Mouse (Mus musculus) forebrain, embryonic 11.5 days (tissue): Measurements from ENCODE around the gene Cep57l1. TPM values are rescaled to one million over a fixed set of nuclear protein-coding genes. Genes with fewer than 3 reads are reported as not detected.
A peak's percentile ranks its signal among the peaks of the same experiment; 100 is the strongest.

Experiments
- ATAC-seq: fragments of 200-750 bp; cut with Nextera tagmentation; replicated peaks from 2 replicates; pipeline ENCODE4 v1.8.0; 2017; ENCODE audit warnings: moderate TSS enrichment; ENCODE audit not compliant: low FRiP score
- DNase-seq: peaks from one replicate; pipeline ENCODE4 v3.0.0-alpha.2; 2017; ENCODE audit warnings: low spot score
- H3K27ac ChIP-seq: fragments of 300-500 bp; sonication (generic); 2 replicates; pipeline ENCODE4 v1.5.1; 2014; ENCODE audit warnings: low read depth, low read length
- H3K27me3 ChIP-seq: fragments of 300-500 bp; sonication (generic); 2 replicates; pipeline ENCODE4 v1.6.1; 2014; ENCODE audit warnings: mild to moderate bottlenecking, low read length, mixed read lengths; ENCODE audit not compliant: control insufficient read depth, insufficient read depth
- H3K36me3 ChIP-seq: fragments of 300-500 bp; sonication (generic); 2 replicates; pipeline ENCODE4 v1.6.1; 2014; ENCODE audit warnings: mild to moderate bottlenecking, low read length, moderate library complexity, mixed read lengths; ENCODE audit not compliant: control insufficient read depth, insufficient read depth
- H3K4me1 ChIP-seq: fragments of 300-500 bp; sonication (generic); replicated peaks from 2 replicates; pipeline ENCODE4 v1.6.1; 2014; ENCODE audit warnings: low read length, mixed read lengths; ENCODE audit not compliant: control insufficient read depth, insufficient read depth
- H3K4me2 ChIP-seq: fragments of 300-500 bp; sonication (generic); 2 replicates; pipeline ENCODE4 v1.6.1; 2014; ENCODE audit warnings: low read depth, mild to moderate bottlenecking, low read length, moderate library complexity, mixed read lengths; ENCODE audit not compliant: severe bottlenecking
- H3K4me3 ChIP-seq: fragments of 300-500 bp; sonication (generic); 2 replicates; pipeline ENCODE4 v1.5.1; 2014; ENCODE audit warnings: low read depth, low read length
- H3K9ac ChIP-seq: fragments of 300-500 bp; sonication (generic); 2 replicates; pipeline ENCODE4 v1.6.1; 2014; ENCODE audit warnings: low read length
- H3K9me3 ChIP-seq: fragments of 300-500 bp; sonication (generic); 2 replicates; pipeline ENCODE4 v1.6.1; 2016; ENCODE audit warnings: low read length, mixed read lengths; ENCODE audit not compliant: control insufficient read depth
- WGBS: fragments of 180-500 bp; shearing (Covaris S2); extraction: QIAGEN DNeasy Blood & Tissue Kit; methylation state at CpG from one replicate; pipeline ENCODE4 v1.1.7; 2014; 5-methylcytosine and 5-hydroxymethylcytosine counted together
- polyA plus RNA-seq: library from polyadenylated mRNA; unstranded; fragments of >200 nt; fragmentation: Nextera tagmentation; extraction: Ambion mirVana; gene quantifications from 2 replicates; pipeline ENCODE4 v1.2.1, GENCODE M21; 2014

Cep57l1 gene
- polyA plus RNA-seq, 1 experiment from 2014 or later, result 25.8 TPM

DNA sequence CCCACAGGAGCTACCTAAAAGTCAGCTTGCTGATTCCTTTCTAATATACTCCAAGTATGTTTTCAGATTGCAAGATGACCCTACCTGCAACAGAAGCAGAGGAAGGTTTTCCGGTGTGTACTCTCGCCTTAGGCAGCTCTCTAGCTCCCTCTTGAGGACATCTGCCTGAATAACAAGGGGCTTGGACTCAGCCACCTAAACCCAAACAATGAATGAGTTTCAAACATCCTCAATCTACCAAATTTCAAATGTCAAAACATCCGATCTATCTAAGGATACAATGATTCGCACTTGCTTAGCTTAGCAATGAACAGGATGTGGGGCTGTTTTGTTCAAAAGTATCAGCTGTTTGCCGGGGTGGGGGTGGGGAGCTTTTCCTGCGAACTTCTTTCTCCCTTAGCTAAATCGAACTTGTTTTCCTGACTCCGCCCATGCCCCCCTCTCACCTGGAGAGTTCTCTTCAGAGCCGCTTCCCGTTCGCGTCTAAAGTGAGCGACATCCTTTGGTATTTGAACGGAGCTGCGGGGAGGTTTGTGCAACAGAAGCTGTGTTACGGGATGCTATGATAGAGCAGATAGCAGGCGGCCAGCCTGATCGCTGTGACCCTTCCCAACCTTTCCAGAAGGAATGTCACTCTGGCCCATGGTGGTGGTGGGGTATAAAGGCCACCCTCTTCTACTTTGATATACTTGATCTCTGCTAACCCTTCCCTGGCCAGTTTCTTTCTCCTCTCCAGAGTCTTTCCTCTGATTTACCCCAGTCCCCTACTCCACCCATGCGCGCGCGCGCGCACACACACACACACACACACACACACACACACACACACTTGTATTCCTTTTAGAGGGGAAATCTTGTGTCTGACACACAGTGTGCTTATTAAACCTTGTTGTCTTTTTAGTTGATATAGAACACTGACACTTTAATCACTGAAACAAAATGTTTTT lies 119.5 kb downstream of the Cep57l1 start:
- H3K4me3 ChIP-seq, result peak overlapping the region; percentile 37
- 21% methylated on average over 24 of the region's 24 CpGs for WGBS
- DNase-seq (peak; percentile 76), ATAC-seq (0 out of 2 replicates have a peak, but pooled peaks have one; percentile 49)
- no peaks in the 10 kb centered on the region for H3K27me3 ChIP-seq
- H3K4me2 ChIP-seq, result peak overlapping the region; percentile 64
- no peaks in the 10 kb centered on the region for H3K36me3 ChIP-seq
- H3K27ac ChIP-seq, result no peak overlapping the region
- no peaks in the 10 kb centered on the region for H3K4me1 ChIP-seq
- H3K9me3 ChIP-seq, result no peaks in the 10 kb centered on the region
- H3K9ac ChIP-seq, result peak overlapping the region; percentile 50; the same call in 1 of the 2 replicates

GRCm38 (mm10) chr10:41684548-41684996 lies 125.1 kb downstream of the Cep57l1 start:
- WGBS, result 5% methylated on average over 21 of the region's 21 CpGs
- H3K27ac ChIP-seq, result no peak overlapping the region
- no peak overlapping the region for H3K4me3 ChIP-seq
- H3K9me3 ChIP-seq, result no peaks in the 10 kb centered on the region
- H3K4me1 ChIP-seq, result no peaks in the 10 kb centered on the region
- DNase-seq (no peak), ATAC-seq (no peak)
- no peak overlapping the region for H3K4me2 ChIP-seq
- no peak overlapping the region for H3K9ac ChIP-seq
- H3K27me3 ChIP-seq, result peaks cover 3% of the 10 kb centered on the region
- no peaks in the 10 kb centered on the region for H3K36me3 ChIP-seq

DNA sequence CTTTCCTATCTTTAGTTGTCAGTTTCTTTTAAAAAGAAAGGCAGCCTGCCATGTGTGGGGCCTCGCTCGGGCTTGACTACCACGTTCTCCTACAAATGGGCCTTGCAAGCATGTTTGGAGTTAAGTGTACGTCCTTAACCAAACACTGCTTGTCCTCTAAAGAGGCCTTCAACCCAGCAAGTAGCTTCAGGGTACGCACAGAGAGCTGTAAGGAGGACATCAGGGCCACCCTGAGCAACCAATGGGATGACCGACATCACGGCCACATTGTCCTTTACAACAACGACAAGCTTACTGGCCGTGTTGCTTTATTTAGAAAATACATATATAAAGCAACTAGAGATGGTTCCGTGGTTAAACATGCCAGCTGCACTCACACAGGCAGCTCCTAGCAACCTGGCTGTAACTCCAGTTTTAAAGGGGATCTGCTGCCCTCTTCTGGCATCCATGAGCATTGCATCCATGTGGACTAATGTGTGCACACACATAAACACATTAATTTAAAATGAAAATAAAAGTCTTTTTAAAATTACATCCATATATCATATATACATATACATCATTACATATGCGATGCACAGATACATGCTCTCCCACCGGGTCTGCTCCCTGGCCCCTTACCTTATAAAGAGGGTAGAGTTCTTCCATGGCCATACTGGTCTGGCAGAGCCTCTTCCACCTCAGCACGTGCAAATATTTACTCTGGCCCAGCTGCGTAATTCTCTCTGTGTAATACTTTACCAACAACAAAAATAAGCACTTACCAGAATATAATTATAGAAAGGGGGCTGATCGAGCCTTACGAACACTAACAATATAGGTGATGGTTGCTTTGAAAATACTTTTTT lies 126.9 kb downstream of the Cep57l1 start:
- H3K27me3 ChIP-seq, result peaks cover 3% of the 10 kb centered on the region

GRCm38 (mm10) chr10:41678746-41679360 lies 130.8 kb downstream of the Cep57l1 start:
- H3K9ac ChIP-seq, result no peak overlapping the region; the same call in 1 of the 2 replicates
- no peaks in the 10 kb centered on the region for H3K9me3 ChIP-seq
- DNase-seq (peak; percentile 84), ATAC-seq (peak; percentile 74)
- WGBS, result 24% methylated on average over 18 of the region's 18 CpGs
- no peaks in the 10 kb centered on the region; the same call in none of the 2 replicates for H3K27me3 ChIP-seq
- 0 out of 2 replicates have a peak, but pooled peaks cover 2% of the 10 kb centered on the region for H3K4me1 ChIP-seq
- H3K36me3 ChIP-seq, result no peaks in the 10 kb centered on the region
- no peak overlapping the region for H3K4me3 ChIP-seq
- peak overlapping the region; percentile 32; the same call in 1 of the 2 replicates for H3K4me2 ChIP-seq
- H3K27ac ChIP-seq, result no peak overlapping the region; the same call in 1 of the 2 replicates

More for the DNA sequence above, 126.9 kb downstream of the Cep57l1 start:
- no peak overlapping the region for H3K27ac ChIP-seq
- H3K4me1 ChIP-seq, result 0 out of 2 replicates have a peak, but pooled peaks cover 2% of the 10 kb centered on the region
- 44% methylated on average over 16 of the region's 16 CpGs for WGBS
- H3K4me3 ChIP-seq, result no peak overlapping the region
- peak; percentile 87 for DNase-seq
- no peak overlapping the region for H3K4me2 ChIP-seq
- no peak overlapping the region for H3K9ac ChIP-seq
- peak; percentile 33; the same call in 1 of the 2 replicates for ATAC-seq
- H3K36me3 ChIP-seq, result no peaks in the 10 kb centered on the region
- no peaks in the 10 kb centered on the region for H3K9me3 ChIP-seq

GRCm38 (mm10) chr10:41677396-41677795 lies 132.3 kb downstream of the Cep57l1 start:
- Histone ChIP-seq H3K27me3 (no peaks in the 10 kb centered on the region; the same call in 1 of the 2 replicates), H3K27ac (no peak overlapping the region), H3K4me2 (no peak overlapping the region), H3K9me3 (no peaks in the 10 kb centered on the region), H3K4me3 (no peak overlapping the region), H3K9ac (no peak overlapping the region), H3K36me3 (no peaks in the 10 kb centered on the region), H3K4me1 (0 out of 2 replicates have a peak, but pooled peaks cover 2% of the 10 kb centered on the region)
- no peak for DNase-seq
- no peak for ATAC-seq
- WGBS, result 66% methylated on average over 8 of the region's 8 CpGs

GRCm38 (mm10) chr10:41676661-41677061 lies 133.0 kb downstream of the Cep57l1 start:
- H3K4me3 ChIP-seq, result no peak overlapping the region
- DNase-seq (no peak), ATAC-seq (no peak)
- H3K4me2 ChIP-seq, result no peak overlapping the region
- H3K36me3 ChIP-seq, result no peaks in the 10 kb centered on the region
- no peaks in the 10 kb centered on the region for H3K9me3 ChIP-seq
- no peak overlapping the region for H3K27ac ChIP-seq
- 0 out of 2 replicates have a peak, but pooled peaks cover 2% of the 10 kb centered on the region for H3K4me1 ChIP-seq
- H3K9ac ChIP-seq, result no peak overlapping the region
- WGBS, result 73% methylated on average over 6 of the region's 6 CpGs
- H3K27me3 ChIP-seq, result no peaks in the 10 kb centered on the region; the same call in 1 of the 2 replicates

GRCm38 (mm10) chr10:41675842-41676571 lies 133.7 kb downstream of the Cep57l1 start:
- ATAC-seq (no peak), DNase-seq (no peak)
- Histone ChIP-seq H3K4me1 (0 out of 2 replicates have a peak, but pooled peaks cover 2% of the 10 kb centered on the region), H3K4me3 (no peak overlapping the region), H3K36me3 (no peaks in the 10 kb centered on the region), H3K4me2 (no peak overlapping the region), H3K27ac (no peak overlapping the region), H3K27me3 (no peaks in the 10 kb centered on the region), H3K9ac (no peak overlapping the region), H3K9me3 (no peaks in the 10 kb centered on the region)
- 86% methylated on average over 6 of the region's 6 CpGs for WGBS
